Mouse (Mus musculus) limb, embryonic 11.5 days (tissue): ENCODE data around the gene Slc36a4. TPM values are rescaled to one million over a fixed set of nuclear protein-coding genes. Genes with fewer than 3 reads are reported as not detected.

Source experiments
- ATAC-seq: fragments of 200-750 bp; cut with Nextera tagmentation; 2 replicates; pipeline ENCODE4 v1.8.0; 2017; ENCODE audit warnings: low read depth; ENCODE audit not compliant: insufficient number of reproducible peaks, low FRiP score, low TSS enrichment
- DNase-seq: peaks from one replicate; pipeline ENCODE4 v3.0.0-alpha.2; 2015; ENCODE audit warnings: low spot score
- H3K27ac ChIP-seq: fragments of 300-500 bp; sonication (generic); replicated peaks from 2 replicates; pipeline ENCODE4 v1.5.1; 2014; ENCODE audit warnings: low read depth, mild to moderate bottlenecking, low read length
- H3K27me3 ChIP-seq: fragments of 300-500 bp; sonication (generic); 2 replicates; pipeline ENCODE4 v1.6.1; 2014; ENCODE audit warnings: mild to moderate bottlenecking, low read length, mixed read lengths; ENCODE audit not compliant: control insufficient read depth, insufficient read depth
- H3K36me3 ChIP-seq: fragments of 300-500 bp; sonication (generic); 2 replicates; pipeline ENCODE4 v1.6.1; 2014; ENCODE audit warnings: mild to moderate bottlenecking, low read length, moderate library complexity, mixed read lengths; ENCODE audit not compliant: control insufficient read depth, insufficient read depth
- H3K4me1 ChIP-seq: fragments of 300-500 bp; sonication (generic); 2 replicates; pipeline ENCODE4 v1.6.1; 2014; ENCODE audit warnings: low read length, mixed read lengths; ENCODE audit not compliant: control insufficient read depth, insufficient read depth
- H3K4me2 ChIP-seq: fragments of 300-500 bp; sonication (generic); 2 replicates; pipeline ENCODE4 v1.6.1; 2014; ENCODE audit warnings: low read depth, mild to moderate bottlenecking, moderate library complexity; ENCODE audit not compliant: severe bottlenecking
- H3K4me3 ChIP-seq: fragments of 300-500 bp; sonication (generic); 2 replicates; pipeline ENCODE4 v1.5.1; 2014; ENCODE audit warnings: low read depth, low read length
- H3K9ac ChIP-seq: fragments of 300-500 bp; sonication (generic); 2 replicates; pipeline ENCODE4 v1.6.1; 2014; ENCODE audit warnings: mild to moderate bottlenecking, low read length
- H3K9me3 ChIP-seq: fragments of 300-500 bp; sonication (generic); 2 replicates; pipeline ENCODE4 v1.6.1; 2016; ENCODE audit warnings: low read length; ENCODE audit not compliant: control insufficient read depth
- WGBS: fragments of 180-500 bp; shearing (Covaris S2); extraction: QIAGEN DNeasy Blood & Tissue Kit; methylation state at CpG from one replicate; pipeline ENCODE4 v1.1.7; 2014; 5-methylcytosine and 5-hydroxymethylcytosine counted together
- polyA plus RNA-seq: library from polyadenylated mRNA; unstranded; fragments of >200 nt; fragmentation: Nextera tagmentation; extraction: Ambion mirVana; gene quantifications from 2 replicates; pipeline ENCODE4 v1.2.1, GENCODE M21; 2014

The Slc36a4 gene
- polyA plus RNA-seq = 22.3 and 23.2 TPM in 2 replicates

GRCm38 (mm10) chr9:15709599-15710381 is at the start of gene Slc36a4:
Slc36a4 (plus strand) TSS chr9:15709738.
- H3K36me3 ChIP-seq = no peaks in the 10 kb centered on the region
- H3K4me2 ChIP-seq = peak within 1 kb of the TSS; percentile 83
- H3K4me3 ChIP-seq = peak within 1 kb of the TSS; percentile 70
- peak; percentile 86 for ATAC-seq
- peak within 1 kb of the TSS; percentile 22; the same call in 1 of the 2 replicates for H3K27ac ChIP-seq
- H3K9me3 ChIP-seq = no peaks in the 10 kb centered on the region
- under 1% methylated on average over 74 of the region's 75 CpGs for WGBS
- H3K4me1 ChIP-seq = 0 out of 2 replicates have a peak, but pooled peaks cover 2% of the 10 kb centered on the region
- DNase-seq = peak; percentile 80
- H3K27me3 ChIP-seq = no peaks in the 10 kb centered on the region
- H3K9ac ChIP-seq = peak within 1 kb of the TSS; percentile 88

- ATAC-seq = no peak
- H3K36me3 ChIP-seq = no peaks in the 10 kb centered on the region
- DNase-seq = no peak
- no peaks in the 10 kb centered on the region for H3K9me3 ChIP-seq
- no peak overlapping the region for H3K4me3 ChIP-seq
- H3K27me3 ChIP-seq = no peaks in the 10 kb centered on the region
- no peak overlapping the region for H3K27ac ChIP-seq
- H3K4me2 ChIP-seq = no peak overlapping the region
- no peaks in the 10 kb centered on the region for H3K4me1 ChIP-seq
- 89% methylated on average over 7 of the region's 7 CpGs for whole genome bisulfite sequencing
- no peak overlapping the region for H3K9ac ChIP-seq
These were observed 44.9 kb upstream of the Slc36a4 start for GRCm38 (mm10) chr9:15664606-15665005.

GRCm38 (mm10) chr9:15669452-15669851 is 40.1 kb upstream of the Slc36a4 start:
- 69% methylated on average over 3 of the region's 3 CpGs for WGBS
- Histone ChIP-seq H3K27ac (no peak overlapping the region), H3K9me3 (no peaks in the 10 kb centered on the region), H3K4me1 (no peaks in the 10 kb centered on the region), H3K4me3 (no peak overlapping the region), H3K9ac (no peak overlapping the region), H3K27me3 (no peaks in the 10 kb centered on the region), H3K4me2 (no peak overlapping the region), H3K36me3 (no peaks in the 10 kb centered on the region)
- DNase-seq = no peak
- no peak for ATAC-seq

- no peak overlapping the region for H3K27ac ChIP-seq
- no peak overlapping the region for H3K9ac ChIP-seq
- no peak for ATAC-seq
- H3K4me2 ChIP-seq = no peak overlapping the region
- H3K9me3 ChIP-seq = no peaks in the 10 kb centered on the region
- H3K27me3 ChIP-seq = no peaks in the 10 kb centered on the region
- no peak for DNase-seq
- H3K4me3 ChIP-seq = no peak overlapping the region
- no peaks in the 10 kb centered on the region for H3K36me3 ChIP-seq
- no peaks in the 10 kb centered on the region for H3K4me1 ChIP-seq
- WGBS = 28% methylated on average over 5 of the region's 5 CpGs
These were observed 39.5 kb upstream of the Slc36a4 start for GRCm38 (mm10) chr9:15670002-15670527.

GRCm38 (mm10) chr9:15672251-15672650 is 37.3 kb upstream of the Slc36a4 start:
- H3K4me3 ChIP-seq = no peak overlapping the region
- H3K36me3 ChIP-seq = no peaks in the 10 kb centered on the region
- no peak for DNase-seq
- no peak for ATAC-seq
- no peaks in the 10 kb centered on the region for H3K27me3 ChIP-seq
- H3K9me3 ChIP-seq = no peaks in the 10 kb centered on the region
- H3K4me1 ChIP-seq = no peaks in the 10 kb centered on the region
- WGBS = 49% methylated on average over 1 of the region's 1 CpGs
- no peak overlapping the region for H3K9ac ChIP-seq
- H3K27ac ChIP-seq = no peak overlapping the region
- no peak overlapping the region for H3K4me2 ChIP-seq

GRCm38 (mm10) chr9:15681855-15682466 is 27.6 kb upstream of the Slc36a4 start:
- no peaks in the 10 kb centered on the region for H3K4me1 ChIP-seq
- ATAC-seq (peak; percentile 78), DNase-seq (peak; percentile 74)
- no peaks in the 10 kb centered on the region for H3K9me3 ChIP-seq
- H3K4me2 ChIP-seq = no peak overlapping the region
- 18% methylated on average over 2 of the region's 2 CpGs for WGBS
- no peak overlapping the region for H3K9ac ChIP-seq
- H3K4me3 ChIP-seq = no peak overlapping the region
- no peaks in the 10 kb centered on the region for H3K36me3 ChIP-seq
- no peaks in the 10 kb centered on the region; the same call in 1 of the 2 replicates for H3K27me3 ChIP-seq
- H3K27ac ChIP-seq = no peak overlapping the region

- no peaks in the 10 kb centered on the region for H3K4me1 ChIP-seq
- WGBS = 21% methylated on average over 4 of the region's 4 CpGs
- no peak overlapping the region for H3K4me3 ChIP-seq
- no peaks in the 10 kb centered on the region for H3K27me3 ChIP-seq
- no peak overlapping the region for H3K27ac ChIP-seq
- H3K9me3 ChIP-seq = no peaks in the 10 kb centered on the region
- peak; percentile 86 for DNase-seq
- no peaks in the 10 kb centered on the region for H3K36me3 ChIP-seq
- 0 out of 2 replicates have a peak, but pooled peaks have one; percentile 64 for ATAC-seq
- H3K4me2 ChIP-seq = no peak overlapping the region
- H3K9ac ChIP-seq = no peak overlapping the region
These were observed 24.3 kb upstream of the Slc36a4 start for GRCm38 (mm10) chr9:15685215-15685614.

- 90% methylated on average over 5 of the region's 5 CpGs for WGBS
- Histone ChIP-seq H3K27ac (no peak overlapping the region), H3K9me3 (no peaks in the 10 kb centered on the region), H3K36me3 (no peaks in the 10 kb centered on the region), H3K27me3 (no peaks in the 10 kb centered on the region), H3K4me2 (no peak overlapping the region), H3K9ac (no peak overlapping the region), H3K4me3 (no peak overlapping the region), H3K4me1 (no peaks in the 10 kb centered on the region)
- DNase-seq = no peak
- ATAC-seq = no peak
These were observed 22.2 kb upstream of the Slc36a4 start for GRCm38 (mm10) chr9:15687358-15687757.
